Mouse (Mus musculus) pancreas, adult 10 weeks (tissue): ENCODE results near the gene Ren1. TPM values are rescaled to one million over a fixed set of nuclear protein-coding genes. Genes with fewer than 3 reads are reported as not detected.

Experiments
- polyA plus RNA-seq: library from polyadenylated mRNA; stranded (reverse); fragments of 350-450 nt; fragmentation: Illumina TruSeq; extraction: RNeasy Lipid Tissue Mini Kit (QIAGEN cat#74804); gene quantifications from one replicate; pipeline ENCODE4 v1.2.3, GENCODE M21; 2015; ENCODE audit warnings: low read depth, low replicate concordance; ENCODE audit not compliant: insufficient read depth

The Ren1 gene
- polyA plus RNA-seq, result not detected

DNA sequence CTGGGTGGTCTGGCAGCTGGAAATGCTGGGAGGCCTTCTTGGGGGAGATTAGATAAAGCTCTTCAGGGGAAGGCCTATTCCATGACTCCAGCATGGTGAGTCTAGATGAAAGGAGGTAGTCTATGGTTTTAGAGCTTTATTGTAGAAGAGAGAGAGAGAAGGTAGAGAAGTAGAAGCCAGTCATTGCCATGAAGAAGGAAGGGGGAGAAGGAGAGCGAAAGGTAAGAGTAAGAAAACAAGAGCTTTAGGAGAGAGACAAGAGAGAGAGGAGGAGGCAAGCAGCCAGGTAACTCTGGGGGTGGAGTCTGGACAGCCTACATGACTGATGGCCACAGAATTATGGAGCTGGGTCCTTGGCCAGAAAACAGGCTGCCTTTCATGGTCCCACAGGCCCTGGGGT is at the start of gene Ren1:
Gene Ren1 (plus strand): TSS at position 301 of the 400 bp plus-strand sequence.

GRCm38 (mm10) chr1:133309652-133310267 is 40.5 kb upstream of the Ren1 start, which contains the start of gene Golt1a:
Golt1a (plus strand) TSS chr1:133309800.

DNA sequence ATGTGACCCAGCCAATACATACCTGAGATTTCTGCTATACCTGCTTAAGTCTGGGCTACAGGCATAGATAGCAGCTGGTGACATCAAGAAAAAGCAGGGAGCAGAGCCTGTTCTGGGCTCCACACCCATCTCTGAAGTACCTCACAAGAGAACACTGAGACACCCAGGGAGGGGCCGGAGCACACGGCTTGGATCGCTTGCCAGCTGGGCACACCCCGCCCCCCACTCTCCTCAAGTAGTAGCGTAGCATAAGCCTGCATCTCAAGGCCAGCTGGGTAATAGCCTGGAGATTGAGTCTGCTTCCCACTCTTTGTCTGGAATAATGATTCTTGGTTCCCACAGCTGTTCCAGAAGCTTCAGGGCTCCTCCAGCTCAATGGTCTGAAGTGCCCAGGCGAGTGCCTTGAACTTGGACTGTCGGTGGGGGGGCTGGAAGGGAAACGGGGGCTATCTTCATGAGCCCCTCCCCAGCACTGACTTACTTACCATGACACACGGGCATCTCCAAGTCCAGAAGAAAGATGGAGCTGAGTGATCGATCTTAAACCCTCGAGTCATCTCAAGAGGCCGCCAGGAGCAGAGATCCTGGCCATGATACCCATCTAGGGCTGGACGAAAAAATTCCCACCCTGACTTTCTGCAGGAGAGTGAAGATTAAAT is 28.9 kb upstream of the Ren1 start, which contains the start of gene Kiss1:
Gene Kiss1 (plus strand): TSS at position 609 of the 659 bp plus-strand sequence.

GRCm38 (mm10) chr1:133363276-133364021 is 13.1 kb downstream of the Ren1 start, which contains the start of gene Etnk2:
Etnk2 (plus strand) TSS chr1:133363572.

Other genes starting within 250 kb of the Ren1 start
- 15.4 TPM for gene Ppp1r15b, start 219.4 kb upstream of the Ren1 start, polyA plus RNA-seq
- gene Plekha6, start 186.3 kb upstream of the Ren1 start, polyA plus RNA-seq, result 9.3 TPM
- gene Golt1a, start 40.7 kb upstream of the Ren1 start, polyA plus RNA-seq, result not detected
- not detected for gene Kiss1, start 28.6 kb upstream of the Ren1 start, polyA plus RNA-seq
- gene Etnk2, start 13.1 kb downstream of the Ren1 start, polyA plus RNA-seq, result not detected
- 12.5 TPM for gene Sox13, start 73.9 kb downstream of the Ren1 start, polyA plus RNA-seq